Mouse (Mus musculus) Patski (cell line): Measurements from ENCODE around the gene Aga. TPM values are rescaled to one million over a fixed set of nuclear protein-coding genes. Genes with fewer than 3 reads are reported as not detected.
"Not testable (repeated sequence)": the region's sequence is repeated elsewhere in the genome, so short reads cannot be mapped to it uniquely, and the experiment has no call there.

ENCODE experiments used
- ATAC-seq: fragments of 100-300 bp; one replicate; pipeline ENCODE4 v1.8.0; 2021
- CTCF ChIA-PET: fragments of 350-600 bp; sonication (Branson Sonifier 250); formaldehyde crosslinking; loops from one replicate; lab custom pipeline; 2022; ENCODE audit warnings: inconsistent platforms; lab: Charles Lee
- POLR2A ChIA-PET: fragments of 350-600 bp; sonication (Branson Sonifier 250); formaldehyde crosslinking; loops from one replicate; lab custom pipeline; 2022; ENCODE audit warnings: antibody characterized with exemption, inconsistent platforms; lab: Charles Lee
- DNase-seq: peaks from one replicate; pipeline ENCODE4 v3.0.0-alpha.2; 2011; ENCODE audit warnings: low read depth, low spot score
- H3K27me3 ChIP-seq: fragments of 371-371 bp; one replicate; pipeline ENCODE4 v1.5.1; 2021
- CTCF ChIP-seq: fragments of 100-300 bp; IDR thresholded peaks from one replicate; pipeline ENCODE4 v1.5.1; 2021
- in situ Hi-C: fragments of 300-500 bp; cut with MboI; formaldehyde crosslinking; loops from 3 replicates; pipeline ENCODE4 v1.11.1; 2018; ENCODE audit warnings: low pct_unique_long_range_greater_than_20kb, mixed read lengths
- polyA plus RNA-seq: library from polyadenylated mRNA; unstranded; gene quantifications from one replicate; pipeline ENCODE4 v1.2.3, GENCODE M21; 2021

The Aga gene
- 79.0 TPM for polyA plus RNA-seq

GRCm38 (mm10) chr8:53511551-53512127 is at the start of gene Aga:
Aga (plus strand) TSS chr8:53511727.
- ChIA-PET POLR2A (interaction anchor here (0.7 kb wide), 1 partner anchor 144 kb away, joined by 5 read pairs; no protein-coding TSS in a partner anchor), CTCF (no interaction called here)
- in situ Hi-C loops: no loop called here
- ATAC-seq: peak; percentile 98
- peaks cover 9% of the 10 kb centered on the region for H3K27me3 ChIP-seq
- DNase-seq: peak; percentile 76
- TF ChIP-seq CTCF: no peak

- H3K27me3 ChIP-seq: peaks cover 28% of the 10 kb centered on the region
- CTCF ChIA-PET: no interaction called here
- POLR2A ChIA-PET: no interaction called here
- DNase-seq (no peak), ATAC-seq (no peak)
- in situ Hi-C loops: no loop called here
- TF ChIP-seq CTCF: no peak
These were observed 22.5 kb upstream of the Aga start for GRCm38 (mm10) chr8:53489063-53489462.

GRCm38 (mm10) chr8:53496216-53496615 is 15.3 kb upstream of the Aga start:
- CTCF ChIA-PET: no interaction called here
- no peak for TF ChIP-seq CTCF
- in situ Hi-C loops: no loop called here
- ATAC-seq (no peak), DNase-seq (no peak)
- peaks cover 12% of the 10 kb centered on the region for H3K27me3 ChIP-seq
- POLR2A ChIA-PET: no interaction called here

- POLR2A ChIA-PET: no interaction called here
- CTCF ChIA-PET: no interaction called here
- H3K27me3 ChIP-seq: peaks cover 12% of the 10 kb centered on the region
- no peak for ATAC-seq
- in situ Hi-C loops: no loop called here
- no peak for TF ChIP-seq CTCF
- DNase-seq: no peak
These were observed 14.6 kb upstream of the Aga start for GRCm38 (mm10) chr8:53496885-53497326.

- in situ Hi-C loops, DNase-seq, POLR2A ChIA-PET: not testable (repeated sequence)
These were observed 26.5 kb downstream of the Aga start for GRCm38 (mm10) chr8:53538049-53538448.

GRCm38 (mm10) chr8:53539585-53539984 is 28.1 kb downstream of the Aga start:
- in situ Hi-C loops: no loop called here
- ATAC-seq (no peak), DNase-seq (no peak)
- no peak for TF ChIP-seq CTCF
- ChIA-PET CTCF (no interaction called here), POLR2A (no interaction called here)
- peaks cover 37% of the 10 kb centered on the region for H3K27me3 ChIP-seq

More at GRCm38 (mm10) chr8:53538049-53538448, 26.5 kb downstream of the Aga start:
- ATAC-seq, CTCF ChIA-PET: not testable (repeated sequence)
- H3K27me3 ChIP-seq: peaks cover 32% of the 10 kb centered on the region

GRCm38 (mm10) chr8:53562441-53563040 is 51.0 kb downstream of the Aga start:
- in situ Hi-C loops: no loop called here
- DNase-seq: no peak
- no peak for ATAC-seq
- CTCF ChIA-PET: interaction anchor here (1.4 kb wide), 1 partner anchor 15 kb away, joined by 3 read pairs; no protein-coding TSS in a partner anchor
- TF ChIP-seq CTCF: no peak
- no peaks in the 10 kb centered on the region for H3K27me3 ChIP-seq
- POLR2A ChIA-PET: no interaction called here

- in situ Hi-C loops: no loop called here
- H3K27me3 ChIP-seq: no peaks in the 10 kb centered on the region
- ATAC-seq (peak; percentile 69), DNase-seq (no peak)
- CTCF ChIA-PET: no interaction called here
- POLR2A ChIA-PET: no interaction called here
- TF ChIP-seq CTCF: no peak
These were observed 54.7 kb downstream of the Aga start for GRCm38 (mm10) chr8:53566223-53566622.

Other genes with a start within 250 kb of the Aga start
- 4.1 TPM for gene Neil3, start 127.3 kb downstream of the Aga start, polyA plus RNA-seq